Mouse (Mus musculus) lung, adult 2 months (tissue): ENCODE data around the gene Gm42688.

Experiments used
- CTCF ChIP-seq: fragments of 200-500 bp; IDR thresholded peaks from 2 replicates; pipeline ENCODE4 v1.5.1; 2011; ENCODE audit warnings: mild to moderate bottlenecking, low read length, control low read depth; ENCODE audit not compliant: insufficient read depth
- POLR2A ChIP-seq: fragments of 200-500 bp; IDR thresholded peaks from 2 replicates; pipeline ENCODE4 v1.6.1; 2011; ENCODE audit warnings: low read depth, mild to moderate bottlenecking, control low read depth, low read length, borderline replicate concordance; ENCODE audit errors: extremely low read depth

- TF ChIP-seq CTCF (no peak), POLR2A (no peak)
Observed at GRCm38 (mm10) chr6:83118825-83119733, 17.7 kb downstream of the Gm42688 start.
